Mouse (Mus musculus) myocyte (in vitro differentiated cells): Measurements from ENCODE around the gene Tubgcp2.
A peak's percentile ranks its signal among the peaks of the same experiment; 100 is the strongest.

Experiments used
- CEBPB ChIP-seq: IDR thresholded peaks from 2 replicates; pipeline ENCODE4 v1.6.1; 2011; ENCODE audit warnings: mild to moderate bottlenecking, moderate library complexity; ENCODE audit not compliant: poor library complexity, insufficient read depth, severe bottlenecking
- E2F4 ChIP-seq: IDR thresholded peaks from one replicate; pipeline ENCODE4 v1.6.1; 2011; ENCODE audit warnings: mild to moderate bottlenecking, control low read depth, moderate library complexity; ENCODE audit not compliant: insufficient read depth
- MAX ChIP-seq: IDR thresholded peaks from one replicate; pipeline ENCODE4 v1.6.1; 2011; ENCODE audit warnings: low read depth, mild to moderate bottlenecking, control low read depth
- MYOD1 ChIP-seq, 3 experiments: IDR thresholded peaks; one replicate each; pipeline ENCODE4 v1.6.1; 2011; ENCODE audit warnings: control low read depth in 2 of 3, low read depth in 2 of 3, mild to moderate bottlenecking in 2 of 3, moderate library complexity in 1 of 3; ENCODE audit not compliant: insufficient read length in 2 of 3, control insufficient read depth in 1 of 3
- MYOG ChIP-seq, 3 experiments: IDR thresholded peaks; one replicate each; pipeline ENCODE4 v1.6.1; 2011; ENCODE audit warnings: control low read depth in 2 of 3, low read depth in 2 of 3, mild to moderate bottlenecking in 2 of 3; ENCODE audit not compliant: insufficient read length in 2 of 3, control insufficient read depth in 1 of 3, insufficient read depth in 1 of 3
- POLR2A ChIP-seq: IDR thresholded peaks from one replicate; pipeline ENCODE4 v1.6.1; 2011; ENCODE audit warnings: low read depth, mild to moderate bottlenecking, control low read depth, moderate library complexity; ENCODE audit not compliant: insufficient read length
- REST ChIP-seq: IDR thresholded peaks from one replicate; pipeline ENCODE4 v1.6.1; 2011; ENCODE audit warnings: mild to moderate bottlenecking, control low read depth, moderate library complexity; ENCODE audit not compliant: insufficient read depth, insufficient read length
- SRF ChIP-seq: IDR thresholded peaks from one replicate; pipeline ENCODE4 v1.6.1; 2011; ENCODE audit warnings: low read depth; ENCODE audit not compliant: control insufficient read depth, insufficient read length
- USF1 ChIP-seq: IDR thresholded peaks from one replicate; pipeline ENCODE4 v1.6.1; 2011; ENCODE audit warnings: low read depth, mild to moderate bottlenecking, control low read depth, moderate library complexity

- TF ChIP-seq POLR2A (no peak), MYOG (IDR thresholded peaks at IDR 0.05; ENCODE audit: control insufficient read depth in 1 of 3, insufficient read depth in 1 of 3, insufficient read length in 2 of 3, low read depth in 2 of 3) (no peak), SRF (no peak), REST (no peak), MAX (no peak), USF1 (no peak), E2F4 (no peak), CEBPB (0 out of 2 replicates have a peak, but pooled peaks have one; percentile 5), MYOD1 (IDR thresholded peaks at IDR 0.05; ENCODE audit: control insufficient read depth in 1 of 3, insufficient read length in 2 of 3, low read depth in 2 of 3) (peak; percentile 58 to 94 (median 85))
These were observed 42.9 kb downstream of the Tubgcp2 start for GRCm38 (mm10) chr7:139993532-139993931.
